Mouse (Mus musculus) CD8-positive naive resting alpha-beta T cell, adult 2 months (primary cell): ENCODE measurements around the gene Pcgf6.
"Not testable (repeated sequence)": the region's sequence is repeated elsewhere in the genome, so short reads cannot be mapped to it uniquely, and the experiment has no call there.

ENCODE experiments used
- DNase-seq, 2 experiments: peaks; one replicate each; pipeline ENCODE4 v3.0.0; 2022; ENCODE audit warnings: low read depth in 2 of 2, low spot score in 2 of 2

Pcgf6 gene

DNA sequence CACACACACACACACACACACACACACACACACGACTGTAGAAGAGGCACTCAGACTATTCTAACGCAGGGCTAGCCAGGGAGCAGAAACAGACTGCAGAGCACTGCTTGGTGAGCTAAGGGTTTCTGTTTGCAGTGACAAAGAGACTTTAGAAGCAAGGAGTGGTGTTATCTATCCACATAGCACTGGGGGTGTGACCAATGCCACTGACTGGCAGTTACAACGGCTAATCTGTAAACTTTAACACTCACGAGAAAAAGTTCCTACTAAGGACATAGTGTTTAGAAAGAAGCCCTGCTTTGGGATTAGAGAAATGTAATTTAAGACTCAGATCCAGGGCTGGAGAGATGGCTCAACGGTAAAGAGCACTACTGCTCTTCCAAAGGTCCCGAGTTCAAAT lies 51.0 kb downstream of the Pcgf6 start:
- no peak for DNase-seq

GRCm38 (mm10) chr19:46998953-46999352 lies 51.8 kb downstream of the Pcgf6 start:
- no peak for DNase-seq

GRCm38 (mm10) chr19:46998168-46998870 lies 52.4 kb downstream of the Pcgf6 start:
- no peak for DNase-seq

DNA sequence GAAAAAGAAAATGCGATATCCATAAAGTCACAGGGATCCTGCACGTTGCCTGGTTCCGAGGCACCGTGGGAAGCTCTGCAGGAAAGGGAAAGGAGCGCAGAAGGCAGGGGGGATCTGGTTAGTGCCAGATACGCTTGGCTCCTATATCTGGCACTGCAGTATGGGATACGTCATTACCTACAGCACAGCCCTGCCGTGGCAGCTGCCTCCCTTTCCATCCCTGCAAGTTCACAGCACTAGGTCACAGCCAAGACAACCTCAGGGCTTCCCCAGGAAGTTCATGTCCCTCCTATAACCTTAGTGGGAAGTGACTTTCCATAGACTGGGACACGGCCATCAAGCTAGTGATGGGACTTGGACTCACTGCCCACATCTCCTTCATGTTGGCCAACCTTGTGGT lies 54.6 kb downstream of the Pcgf6 start:
- DNase-seq, result no peak

DNA sequence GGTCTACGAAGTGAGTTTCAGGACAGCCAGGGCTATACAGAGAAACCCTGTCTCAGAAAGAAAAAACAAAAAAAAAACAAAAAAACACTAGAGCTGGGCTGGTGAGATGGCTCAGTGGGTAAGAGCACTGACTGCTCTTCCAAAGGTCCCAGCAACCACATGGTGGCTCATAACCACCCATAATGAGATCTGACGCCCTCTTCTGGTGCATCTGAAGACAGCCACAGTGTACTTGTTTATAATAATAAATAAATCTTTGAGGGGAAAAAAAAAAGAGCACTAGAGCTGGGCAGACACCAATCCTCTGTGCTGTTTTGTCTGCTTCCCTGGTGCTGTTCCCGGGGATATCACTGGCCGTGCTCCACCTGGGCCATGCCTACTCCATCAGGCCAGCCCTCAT lies 58.4 kb downstream of the Pcgf6 start:
- DNase-seq, result not testable (repeated sequence)

DNA sequence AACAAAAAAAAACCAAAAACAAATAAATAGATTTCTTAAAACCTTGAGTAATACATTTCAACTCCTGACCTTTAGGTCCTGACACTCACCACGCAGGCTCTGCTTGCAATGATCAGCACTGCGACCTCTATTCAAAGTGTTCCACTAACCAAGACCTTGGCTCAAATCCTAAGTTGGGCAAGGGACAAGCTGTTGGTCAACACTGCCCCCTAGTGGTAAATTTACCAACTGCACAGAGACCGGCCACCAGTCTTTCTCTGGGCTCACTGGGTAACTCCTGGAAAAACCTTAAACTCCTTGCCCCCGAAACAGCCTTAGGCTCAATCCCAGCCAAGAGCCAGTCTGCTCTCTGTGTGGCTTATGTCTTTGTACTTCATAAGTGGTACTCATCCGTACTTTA lies 59.6 kb downstream of the Pcgf6 start:
- DNase-seq, result peak; percentile 78 to 86

DNA sequence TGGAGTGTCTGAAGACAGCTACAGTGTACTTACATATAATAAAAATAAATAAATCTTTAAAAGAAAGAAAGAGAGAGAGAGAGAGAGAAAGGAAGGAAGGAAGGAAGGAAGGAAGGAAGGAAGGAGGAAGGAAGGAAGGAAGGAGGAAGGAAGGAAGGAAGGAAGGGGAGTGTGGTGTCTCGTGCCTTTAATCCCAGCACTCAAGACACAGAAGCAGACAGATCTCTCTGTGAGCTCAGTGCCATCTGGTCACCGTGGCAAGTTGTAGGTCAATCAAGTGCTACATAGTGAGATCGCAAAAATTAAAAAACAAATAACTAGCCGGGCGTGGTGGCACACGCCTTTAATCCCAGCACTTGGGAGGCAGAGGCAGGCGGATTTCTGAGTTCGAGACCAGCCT lies 60.1 kb downstream of the Pcgf6 start:
- not testable (repeated sequence) for DNase-seq

DNA sequence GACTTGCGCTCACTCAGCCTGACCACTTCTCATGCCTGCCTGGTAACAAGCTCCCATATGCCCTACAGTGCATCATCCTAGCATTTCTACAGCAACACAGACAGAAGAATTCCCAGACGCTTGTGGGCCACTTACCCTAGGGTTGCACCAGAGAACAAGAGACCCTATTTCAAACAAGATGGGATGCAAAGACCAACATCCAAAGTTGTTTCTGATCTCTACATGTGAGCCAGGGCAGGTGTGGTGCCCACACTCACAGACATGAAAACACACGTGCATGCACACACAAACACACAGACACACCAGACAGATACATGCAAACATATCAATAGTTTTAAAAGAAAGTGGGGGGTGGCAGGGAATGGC lies 60.6 kb downstream of the Pcgf6 start:
- DNase-seq, result no peak

DNA sequence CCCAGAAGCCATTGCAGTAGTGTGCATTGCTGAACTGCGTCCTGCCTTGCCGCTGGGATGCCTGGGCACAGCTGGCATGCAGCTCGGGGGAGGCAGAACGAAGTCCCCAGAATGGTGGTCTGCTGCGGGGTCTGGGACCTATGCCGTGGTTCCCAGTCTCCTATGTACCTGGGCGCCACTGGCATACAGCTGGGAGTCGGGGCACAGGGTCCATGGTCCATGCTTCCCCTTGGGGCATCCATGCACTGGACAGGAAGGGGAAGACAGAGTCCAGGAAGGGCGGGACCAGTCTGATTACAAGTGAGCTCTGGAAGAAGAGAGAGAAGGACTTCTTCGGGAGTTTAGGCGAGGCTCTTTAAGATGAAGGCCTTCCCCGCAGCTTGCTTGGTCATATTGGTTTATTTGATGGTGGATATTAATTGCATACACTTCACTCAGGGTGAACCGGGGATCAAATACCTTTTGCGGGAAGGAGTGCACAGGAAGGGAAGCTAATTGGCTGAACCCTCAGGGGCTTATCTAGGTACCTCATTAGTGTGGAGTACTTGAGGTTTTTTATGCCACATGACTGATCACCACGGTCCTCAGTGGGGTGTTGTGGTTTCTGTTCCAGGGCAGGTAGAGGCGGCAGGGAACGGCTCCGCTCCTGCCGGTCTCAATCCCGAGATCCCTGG lies 61.1 kb downstream of the Pcgf6 start:
- no peak for DNase-seq

DNA sequence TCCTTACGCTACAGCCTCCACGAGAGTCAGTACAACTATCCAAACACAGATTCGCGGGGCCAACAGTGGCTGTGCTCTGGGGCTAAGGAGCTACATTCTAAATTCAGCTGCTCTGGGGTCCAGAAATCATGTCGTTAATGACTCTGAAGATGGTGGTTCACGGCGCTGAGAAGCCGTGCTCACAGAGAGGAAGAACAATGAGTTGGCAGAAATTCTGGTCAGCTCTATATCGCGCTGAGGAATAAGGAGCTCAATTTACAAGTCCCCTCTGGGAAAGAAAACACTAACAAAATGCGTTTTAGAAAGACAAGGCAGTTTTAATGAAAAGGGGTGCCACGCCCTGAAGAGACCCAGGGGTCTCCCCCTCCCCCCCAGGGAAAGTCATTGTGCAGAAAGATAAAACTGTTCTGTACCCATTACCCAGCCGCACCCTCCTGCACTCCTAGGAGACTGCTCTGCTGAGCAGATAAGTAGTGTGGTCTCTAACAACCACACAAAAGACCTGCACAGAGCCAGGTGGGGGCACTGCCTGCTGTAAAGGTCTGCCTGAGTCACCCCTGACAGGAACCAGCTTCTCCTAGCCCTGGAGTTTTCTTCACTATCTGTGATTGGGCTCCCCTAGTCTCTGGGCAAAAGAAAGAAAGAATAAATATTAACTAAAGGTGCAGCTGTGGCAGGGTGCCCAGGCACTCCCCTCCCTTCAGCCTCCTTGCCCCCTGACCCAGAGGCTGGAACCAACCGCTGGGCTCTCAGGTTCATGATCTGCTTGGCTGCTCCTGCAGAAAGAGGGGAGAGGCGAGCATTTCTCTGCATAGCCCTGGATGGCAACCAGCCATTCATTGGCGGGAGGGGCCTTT lies 62.2 kb downstream of the Pcgf6 start:
- DNase-seq, result no peak

DNA sequence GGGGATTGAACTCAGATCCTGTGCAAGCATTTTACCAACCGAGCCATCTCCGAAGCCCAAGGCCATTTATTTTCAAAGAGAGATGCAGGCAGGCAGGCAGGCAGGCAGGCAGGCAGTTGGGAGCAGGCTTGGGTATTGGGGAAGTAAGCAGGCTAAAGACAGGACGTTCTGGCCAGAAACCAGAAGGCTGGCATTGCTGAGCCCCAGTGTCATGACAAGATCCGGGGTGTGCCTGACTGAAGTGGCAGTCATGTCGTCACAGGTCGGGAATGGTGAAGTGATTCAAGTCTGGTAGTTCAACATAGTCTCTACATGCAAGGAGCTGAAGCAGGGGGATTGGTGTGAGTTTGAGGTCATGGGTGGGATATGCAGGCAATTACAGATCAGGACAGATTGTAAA lies 63.1 kb downstream of the Pcgf6 start:
- DNase-seq, result no peak

DNA sequence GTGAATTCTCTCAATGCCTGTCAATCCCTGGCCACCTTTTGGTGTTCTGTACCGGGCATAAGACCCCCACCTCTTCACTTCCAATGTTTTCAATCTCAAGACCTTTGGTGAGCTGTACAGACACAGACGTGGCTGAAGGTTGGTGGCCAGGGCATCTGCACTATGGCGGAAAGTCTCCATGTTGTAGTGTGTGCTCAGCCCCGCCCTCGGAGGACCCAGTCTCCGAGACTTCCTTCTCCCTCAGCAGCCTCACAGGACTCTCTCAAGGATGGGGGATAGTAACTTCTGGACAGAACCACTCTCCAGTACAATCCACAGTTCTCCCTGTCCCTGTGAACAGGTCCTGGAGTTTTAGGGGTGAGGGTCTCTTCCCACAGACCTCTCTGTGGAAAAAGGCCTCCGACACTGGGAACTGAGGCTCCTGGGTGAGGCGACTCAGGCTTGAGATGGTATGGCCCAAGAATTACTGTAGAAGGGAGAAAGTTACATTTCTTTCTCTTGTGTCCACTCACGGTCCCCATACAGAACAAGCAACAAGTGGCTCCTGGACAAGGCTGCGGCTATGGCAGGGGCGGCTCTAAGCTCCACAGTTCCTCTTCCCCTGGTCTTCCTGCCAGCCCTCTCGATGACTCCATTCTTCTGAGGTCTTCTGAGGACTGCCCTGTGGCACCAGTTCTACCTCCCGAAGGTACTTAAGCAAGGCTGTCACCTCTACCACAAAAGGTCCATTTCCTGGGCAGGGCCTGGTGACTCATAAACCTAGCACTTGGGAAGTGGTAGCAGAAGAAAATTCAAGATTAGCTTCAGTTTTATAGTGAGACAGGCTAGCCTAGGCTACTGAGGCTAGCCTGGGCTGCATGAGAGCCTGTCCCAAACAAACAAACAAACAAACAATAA lies 65.7 kb downstream of the Pcgf6 start:
- DNase-seq, result no peak

- no peak for DNase-seq
These were observed 66.7 kb downstream of the Pcgf6 start for GRCm38 (mm10) chr19:46983966-46984380.
